Mouse (Mus musculus) adrenal gland, postnatal 0 days (tissue): ENCODE measurements around the gene Bcl6. TPM values are rescaled to one million over a fixed set of nuclear protein-coding genes. Genes with fewer than 3 reads are reported as not detected.

Experiments used
- polyA plus RNA-seq: library from polyadenylated mRNA; unstranded; fragments of >200 nt; fragmentation: Nextera tagmentation; extraction: Ambion mirVana; gene quantifications from 2 replicates; pipeline ENCODE4 v1.2.1, GENCODE M21; 2015

Bcl6 gene
- 0.72 and 1.4 TPM in 2 replicates for polyA plus RNA-seq

GRCm38 (mm10) chr16:23988466-23989208, at the start of gene Bcl6, which contains the start of gene Gm37419:
Gene Bcl6, minus strand, starts transcription at chr16:23988852.
Gene Gm37419, plus strand, starts transcription at chr16:23988482.

GRCm38 (mm10) chr16:23932294-23932693, 56.4 kb downstream of the Bcl6 start, which contains the start of gene Rtp2:
Gene Rtp2, minus strand, starts transcription at chr16:23932394.

Other genes with a start within 250 kb of the Bcl6 start
- 0.84 and 5.4 TPM in 2 replicates for gene Sst, start 97.9 kb downstream of the Bcl6 start, polyA plus RNA-seq
- 0.06 TPM in 1 of 2 replicates, not detected in the other for gene Rtp2, start 56.5 kb downstream of the Bcl6 start, polyA plus RNA-seq
- gene Gm37419, start 370 bp downstream of the Bcl6 start, polyA plus RNA-seq = not detected in 2 replicates